30 mouse cellular contexts compared by ENCODE assay signal in genomic region chr1:51088921-51089320, GRCm38 (mm10).
DNase-seq lines count a peak whose midpoint lies in the region; ATAC-seq lines count a peak whose summit lies in the region.
"Had no signal": no experiment of that assay in that cellular context is flagged by ENCODE, and none has a peak within 500 bp of the region (broad histone marks: within the 10 kb centered on the region; RNA-seq: fewer than 3 reads in every experiment).

No protein-coding gene starts in this region.

- no peaks in the 10 kb centered on the region for H3K4me1 ChIP-seq in kidney, embryonic 15.5 days
- H3K4me1 ChIP-seq in hindbrain, embryonic 16.5 days (ENCODE audit: control insufficient read depth, insufficient read depth, low read depth, low read length): no peaks in the 10 kb centered on the region
- H3K4me1 ChIP-seq in midbrain, embryonic 14.5 days (ENCODE audit: control insufficient read depth, insufficient read depth, low read length): no peaks in the 10 kb centered on the region
- H3K4me1 ChIP-seq: embryonic facial prominence, embryonic 13.5 days; hindbrain, embryonic 12.5 days; limb, embryonic 13.5 days had no signal

- no peaks in the 10 kb centered on the region for H3K36me3 ChIP-seq in kidney, embryonic 15.5 days
- no peaks in the 10 kb centered on the region for H3K36me3 ChIP-seq in hindbrain, embryonic 16.5 days (ENCODE audit: control insufficient read depth, insufficient read depth, low read length)
- no peaks in the 10 kb centered on the region for H3K36me3 ChIP-seq in midbrain, embryonic 14.5 days (ENCODE audit: control insufficient read depth, insufficient read depth, low read length)
- H3K36me3 ChIP-seq: embryonic facial prominence, embryonic 13.5 days; hindbrain, embryonic 12.5 days; limb, embryonic 13.5 days; neural tube, embryonic 15.5 days had no signal

- H3K4me2 ChIP-seq in kidney, embryonic 15.5 days: no peak overlapping the region
- no peak overlapping the region for H3K4me2 ChIP-seq in hindbrain, embryonic 16.5 days (ENCODE audit: low read length)
- H3K4me2 ChIP-seq in midbrain, embryonic 14.5 days (ENCODE audit: low read length): no peak overlapping the region
- H3K4me2 ChIP-seq: embryonic facial prominence, embryonic 13.5 days; heart, embryonic 11.5 days; hindbrain, embryonic 12.5 days; limb, embryonic 13.5 days; liver, embryonic 11.5 days; midbrain, embryonic 11.5 days; neural tube, embryonic 15.5 days had no signal

- no peaks in the 10 kb centered on the region for H3K9me3 ChIP-seq in kidney, embryonic 15.5 days (replicated peaks)
- H3K9me3 ChIP-seq in hindbrain, embryonic 16.5 days (ENCODE audit: control insufficient read depth, low read length): no peaks in the 10 kb centered on the region
- no peaks in the 10 kb centered on the region for H3K9me3 ChIP-seq in midbrain, embryonic 14.5 days (ENCODE audit: control insufficient read depth, low read length)
- H3K9me3 ChIP-seq: embryonic facial prominence, embryonic 13.5 days; hindbrain, embryonic 12.5 days; limb, embryonic 13.5 days; neural tube, embryonic 15.5 days had no signal

- DNase-seq in cerebellum, postnatal 4 days (ENCODE audit: low spot score in 2 of 2): no peak
- peak; percentile 78 for DNase-seq in cerebellum, adult 9-10 months
- DNase-seq in cerebellum, postnatal 36 days: peak; percentile 61 to 63
- DNase-seq in spleen, postnatal 4 days (ENCODE audit: low spot score in 2 of 2): no peak
- no peak for DNase-seq in midbrain, embryonic 14.5 days
- DNase-seq: adrenal gland, adult 2 months; gastrocnemius, adult 2 months; gastrocnemius, postnatal 36 days; heart, adult 18-20 months; heart, postnatal 36 days; kidney, postnatal 25 days; retina, postnatal 1 day; right cerebral cortex, postnatal 14 days; thymus, adult 18-20 months; thymus, postnatal 25 days had no signal

- no peaks in the 10 kb centered on the region for H3K27me3 ChIP-seq in kidney, embryonic 15.5 days
- H3K27me3 ChIP-seq in hindbrain, embryonic 16.5 days (replicated peaks; ENCODE audit: control insufficient read depth, insufficient read depth, low read length): no peaks in the 10 kb centered on the region
- H3K27me3 ChIP-seq in midbrain, embryonic 14.5 days (ENCODE audit: control insufficient read depth, insufficient read depth, low read length): no peaks in the 10 kb centered on the region
- H3K27me3 ChIP-seq: CH12.LX; embryonic facial prominence, embryonic 13.5 days; hindbrain, embryonic 12.5 days; limb, embryonic 13.5 days; neural tube, embryonic 15.5 days had no signal

- peak; percentile 94 for ATAC-seq in cerebellum, adult (ENCODE audit: insufficient number of reproducible peaks, low FRiP score, low TSS enrichment)
- ATAC-seq in kidney, embryonic 15.5 days (replicated peaks; ENCODE audit: low FRiP score): no peak
- no peak for ATAC-seq in hindbrain, embryonic 16.5 days
- ATAC-seq in midbrain, embryonic 14.5 days (ENCODE audit: low FRiP score, low TSS enrichment): no peak
- ATAC-seq: activated CD4-positive, CD25-positive, alpha-beta regulatory T cell, adult 4 months; forebrain, embryonic 16.5 days; intestine, postnatal 0 days had no signal

- no peak overlapping the region for H3K27ac ChIP-seq in kidney, embryonic 15.5 days
- H3K27ac ChIP-seq in hindbrain, embryonic 16.5 days (ENCODE audit: low read depth, low read length): no peak overlapping the region
- no peak overlapping the region for H3K27ac ChIP-seq in midbrain, embryonic 14.5 days (replicated peaks; ENCODE audit: low read depth, low read length)
- H3K27ac ChIP-seq: embryonic facial prominence, embryonic 13.5 days; gastrocnemius, adult 2 months; hindbrain, embryonic 12.5 days; limb, embryonic 13.5 days; neural tube, embryonic 15.5 days had no signal

- H3K9ac ChIP-seq in kidney, embryonic 15.5 days: no peak overlapping the region
- H3K9ac ChIP-seq in hindbrain, embryonic 16.5 days (ENCODE audit: low read depth, low read length): no peak overlapping the region
- no peak overlapping the region for H3K9ac ChIP-seq in midbrain, embryonic 14.5 days (replicated peaks; ENCODE audit: low read length)
- H3K9ac ChIP-seq: embryonic facial prominence, embryonic 13.5 days; hindbrain, embryonic 12.5 days; limb, embryonic 13.5 days; neural tube, embryonic 15.5 days had no signal

- H3K4me3 ChIP-seq in kidney, embryonic 15.5 days (replicated peaks): no peak overlapping the region
- no peak overlapping the region for H3K4me3 ChIP-seq in hindbrain, embryonic 16.5 days (ENCODE audit: low read length)
- no peak overlapping the region for H3K4me3 ChIP-seq in midbrain, embryonic 14.5 days (replicated peaks; ENCODE audit: low read depth, low read length)
- H3K4me3 ChIP-seq: embryonic facial prominence, embryonic 13.5 days; erythroblast, embryonic 14.5 days; gastrocnemius, adult 2 months; hindbrain, embryonic 12.5 days; limb, embryonic 13.5 days; neural tube, embryonic 15.5 days had no signal

- 85% methylated on average over 2 of the region's 2 CpGs for WGBS in kidney, embryonic 15.5 days
- 85% methylated on average over 2 of the region's 2 CpGs for WGBS in hindbrain, embryonic 16.5 days
- WGBS in midbrain, embryonic 14.5 days: 91% methylated on average over 2 of the region's 2 CpGs

Comparison
In these comparisons a context has a peak if more than half of its experiments do, and no peak if none do; other contexts are left out.
1. DNase-seq: peak in cerebellum, adult 9-10 months (single experiment) and cerebellum, postnatal 36 days (2 of 2); none in cerebellum, postnatal 4 days (0 of 2), spleen, postnatal 4 days (0 of 2) and midbrain, embryonic 14.5 days (single experiment).